Mouse (Mus musculus): ENCODE results near the gene Hcn3. TPM values are rescaled to one million over a fixed set of nuclear protein-coding genes. Genes with fewer than 3 reads are reported as not detected.

Hcn3 gene
- polyA plus RNA-seq, 1 experiment from 2014 or later = 29.9 TPM

DNA sequence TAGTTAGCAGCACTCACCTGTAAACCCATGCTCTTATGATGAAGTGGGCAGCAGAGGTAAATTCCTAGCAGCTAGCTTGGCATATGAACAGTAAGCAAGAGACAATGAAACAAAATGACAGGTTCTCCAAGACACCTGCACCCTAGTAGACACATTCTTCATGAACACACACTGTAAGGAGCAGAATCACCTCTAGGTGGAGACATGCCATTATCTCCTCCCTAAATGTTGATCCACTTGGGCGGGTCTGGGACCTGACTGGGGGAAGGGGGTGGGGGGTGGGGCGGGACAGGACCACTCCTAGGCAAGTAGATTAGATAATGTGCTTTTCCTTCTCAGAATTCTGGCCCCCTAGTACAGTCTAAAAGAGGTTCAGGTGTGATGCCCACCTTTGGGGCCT, 44.5 kb downstream of the Hcn3 start:
- no peaks in the 10 kb centered on the region for H3K4me1 ChIP-seq (replicated peaks; ENCODE audit: control insufficient read depth, insufficient read depth, low read length)
- no peak for ATAC-seq (ENCODE audit: low FRiP score)
- no peak overlapping the region for H3K4me2 ChIP-seq (replicated peaks)
- no peaks in the 10 kb centered on the region for H3K36me3 ChIP-seq (replicated peaks; ENCODE audit: control insufficient read depth, insufficient read depth)
- DNase-seq (ENCODE audit: low spot score) = no peak
- H3K27me3 ChIP-seq (ENCODE audit: control insufficient read depth, insufficient read depth, low read length) = no peaks in the 10 kb centered on the region
- 22% methylated on average over 2 of the region's 2 CpGs for WGBS
- no peak overlapping the region for H3K27ac ChIP-seq
- no peak overlapping the region for H3K9ac ChIP-seq
- H3K9me3 ChIP-seq (ENCODE audit: control insufficient read depth, low read length) = no peaks in the 10 kb centered on the region
- H3K4me3 ChIP-seq (replicated peaks; ENCODE audit: low read length) = no peak overlapping the region

DNA sequence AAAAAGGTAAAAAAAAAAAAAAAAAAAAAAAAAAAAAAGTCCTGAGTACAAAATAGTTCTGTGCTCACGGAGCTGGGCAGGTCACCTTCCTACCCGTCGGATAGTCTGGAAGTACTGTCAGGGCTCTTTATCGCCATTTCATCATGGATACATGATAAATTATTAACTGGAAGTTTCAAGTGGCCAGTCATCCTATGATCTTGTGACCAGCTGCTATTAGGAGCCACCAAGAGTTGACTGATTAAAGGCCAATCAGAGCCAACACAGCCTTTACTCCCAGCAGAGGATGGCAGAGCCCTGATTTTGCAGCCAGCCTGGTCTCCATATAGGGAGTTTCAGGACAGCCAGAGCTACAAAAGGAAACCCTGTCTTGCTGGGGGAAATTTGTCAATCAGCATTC, 46.9 kb downstream of the Hcn3 start:
- DNase-seq (ENCODE audit: low spot score) (no peak), ATAC-seq (ENCODE audit: low FRiP score) (no peak)
- no peak overlapping the region for H3K27ac ChIP-seq
- no peaks in the 10 kb centered on the region for H3K9me3 ChIP-seq (ENCODE audit: control insufficient read depth, low read length)
- no peak overlapping the region for H3K9ac ChIP-seq
- 89% methylated on average over 4 of the region's 4 CpGs for WGBS
- H3K36me3 ChIP-seq (replicated peaks; ENCODE audit: control insufficient read depth, insufficient read depth) = no peaks in the 10 kb centered on the region
- H3K4me1 ChIP-seq (replicated peaks; ENCODE audit: control insufficient read depth, insufficient read depth, low read length) = no peaks in the 10 kb centered on the region
- H3K27me3 ChIP-seq (ENCODE audit: control insufficient read depth, insufficient read depth, low read length) = no peaks in the 10 kb centered on the region
- H3K4me2 ChIP-seq (replicated peaks) = no peak overlapping the region
- H3K4me3 ChIP-seq (replicated peaks; ENCODE audit: low read length) = no peak overlapping the region

DNA sequence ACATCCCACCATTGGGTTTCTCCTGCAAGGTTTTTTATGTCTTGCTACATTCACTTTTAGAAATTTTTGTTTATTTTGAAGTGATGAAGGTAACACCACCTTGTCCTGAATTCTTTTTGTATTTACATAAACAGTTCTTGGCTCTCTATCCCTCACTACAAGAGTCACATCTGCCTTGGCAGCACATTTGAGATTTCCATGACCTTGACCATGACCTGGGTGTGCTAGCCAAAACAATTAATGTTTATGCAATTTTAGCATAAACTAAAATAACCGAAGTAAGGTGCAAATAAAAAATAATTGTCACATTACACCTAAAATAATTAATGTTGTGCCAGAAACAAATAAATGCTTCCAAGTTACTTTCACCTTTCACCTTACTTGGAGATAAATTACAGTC, 51.9 kb downstream of the Hcn3 start:
- Histone ChIP-seq H3K9ac (no peak overlapping the region), H3K27ac (no peak overlapping the region), H3K9me3 (ENCODE audit: control insufficient read depth, low read length) (no peaks in the 10 kb centered on the region), H3K4me1 (replicated peaks; ENCODE audit: control insufficient read depth, insufficient read depth, low read length) (no peaks in the 10 kb centered on the region), H3K4me3 (replicated peaks; ENCODE audit: low read length) (no peak overlapping the region), H3K27me3 (ENCODE audit: control insufficient read depth, insufficient read depth, low read length) (no peaks in the 10 kb centered on the region), H3K4me2 (replicated peaks) (no peak overlapping the region), H3K36me3 (replicated peaks; ENCODE audit: control insufficient read depth, insufficient read depth) (no peaks in the 10 kb centered on the region)
- no peak for DNase-seq (ENCODE audit: low spot score)
- no peak for ATAC-seq (ENCODE audit: low FRiP score)
- 79% methylated on average over 1 of the region's 1 CpGs for WGBS

DNA sequence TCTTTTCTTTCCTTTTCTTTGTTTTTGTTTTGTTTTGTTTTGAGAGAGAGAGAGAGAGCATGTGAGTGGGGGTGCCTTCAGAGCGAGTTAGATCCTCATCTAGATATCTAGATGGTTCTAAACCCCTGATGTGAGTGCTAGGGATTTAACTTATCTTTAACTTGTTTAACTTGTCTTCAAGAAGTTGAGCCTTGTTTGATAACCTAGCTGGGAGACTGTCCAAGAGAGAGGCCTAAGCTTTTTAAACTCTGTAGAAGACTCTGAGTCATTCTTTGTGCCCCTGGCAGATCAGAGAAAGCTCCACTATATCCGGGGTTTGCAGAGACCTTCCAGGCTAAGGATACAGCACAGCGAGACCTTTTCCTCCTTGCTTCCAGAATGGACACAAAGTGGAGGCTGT, 52.5 kb downstream of the Hcn3 start:
- H3K36me3 ChIP-seq (replicated peaks; ENCODE audit: control insufficient read depth, insufficient read depth) = no peaks in the 10 kb centered on the region
- H3K4me3 ChIP-seq (replicated peaks; ENCODE audit: low read length) = no peak overlapping the region
- ATAC-seq (ENCODE audit: low FRiP score) (no peak), DNase-seq (ENCODE audit: low spot score) (no peak)
- no peaks in the 10 kb centered on the region; the same call in 1 of the 2 replicates for H3K4me1 ChIP-seq (replicated peaks; ENCODE audit: control insufficient read depth, insufficient read depth, low read length)
- H3K27me3 ChIP-seq (ENCODE audit: control insufficient read depth, insufficient read depth, low read length) = no peaks in the 10 kb centered on the region
- WGBS = 78% methylated on average over 3 of the region's 3 CpGs
- H3K27ac ChIP-seq = no peak overlapping the region
- H3K9ac ChIP-seq = no peak overlapping the region
- no peaks in the 10 kb centered on the region for H3K9me3 ChIP-seq (ENCODE audit: control insufficient read depth, low read length)
- H3K4me2 ChIP-seq (replicated peaks) = no peak overlapping the region

DNA sequence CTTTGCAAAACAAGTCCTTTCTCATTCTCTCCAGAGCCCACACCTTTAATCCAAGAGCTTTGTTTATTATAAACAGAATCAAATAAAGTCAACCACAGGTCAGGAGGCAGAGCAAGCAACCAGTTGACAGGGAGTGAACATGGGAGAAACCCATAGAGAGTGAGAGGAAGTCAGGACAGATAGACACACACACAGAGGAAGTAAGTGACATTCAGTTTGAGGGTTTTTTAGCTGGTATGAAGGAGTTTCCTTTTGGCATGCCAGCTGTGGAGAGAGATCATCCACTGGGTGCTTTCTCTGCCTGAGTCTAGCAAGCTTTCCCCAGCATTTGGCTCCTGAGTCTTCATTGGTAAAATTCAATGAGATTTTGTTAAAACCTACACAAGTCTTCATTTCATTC, 53.1 kb downstream of the Hcn3 start:
- no peaks in the 10 kb centered on the region; the same call in 1 of the 2 replicates for H3K4me1 ChIP-seq (replicated peaks; ENCODE audit: control insufficient read depth, insufficient read depth, low read length)
- ATAC-seq (ENCODE audit: low FRiP score) (no peak), DNase-seq (ENCODE audit: low spot score) (no peak)
- no peaks in the 10 kb centered on the region for H3K9me3 ChIP-seq (ENCODE audit: control insufficient read depth, low read length)
- H3K27ac ChIP-seq = no peak overlapping the region
- H3K4me3 ChIP-seq (replicated peaks; ENCODE audit: low read length) = no peak overlapping the region
- H3K9ac ChIP-seq = no peak overlapping the region
- H3K36me3 ChIP-seq (replicated peaks; ENCODE audit: control insufficient read depth, insufficient read depth) = no peaks in the 10 kb centered on the region
- H3K27me3 ChIP-seq (ENCODE audit: control insufficient read depth, insufficient read depth, low read length) = no peaks in the 10 kb centered on the region
- no peak overlapping the region for H3K4me2 ChIP-seq (replicated peaks)

DNA sequence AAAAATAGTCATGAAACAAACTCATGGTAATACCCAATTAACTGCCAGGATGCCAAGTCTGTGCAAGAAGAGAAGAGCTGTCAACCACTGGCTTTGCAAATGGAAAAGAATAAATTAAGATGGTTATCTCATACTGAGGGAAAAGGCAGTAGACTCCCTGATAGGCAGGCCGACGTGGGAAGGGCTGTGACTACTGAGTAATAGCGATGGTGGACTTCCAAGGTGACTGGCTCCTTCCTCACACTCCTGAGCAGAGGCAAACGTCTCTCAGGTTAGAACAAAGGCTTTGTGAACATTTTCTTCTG, 56.8 kb downstream of the Hcn3 start:
- peaks cover 16% of the 10 kb centered on the region for H3K4me1 ChIP-seq (replicated peaks; ENCODE audit: control insufficient read depth, insufficient read depth, low read length)
- DNase-seq (ENCODE audit: low spot score) (no peak), ATAC-seq (ENCODE audit: low FRiP score) (no peak)
- H3K4me2 ChIP-seq (replicated peaks) = no peak overlapping the region
- H3K36me3 ChIP-seq (replicated peaks; ENCODE audit: control insufficient read depth, insufficient read depth) = peaks cover 21% of the 10 kb centered on the region
- H3K4me3 ChIP-seq (replicated peaks; ENCODE audit: low read length) = no peak overlapping the region
- no peaks in the 10 kb centered on the region for H3K27me3 ChIP-seq (ENCODE audit: control insufficient read depth, insufficient read depth, low read length)
- WGBS = 69% methylated on average over 4 of the region's 4 CpGs
- H3K9me3 ChIP-seq (ENCODE audit: control insufficient read depth, low read length) = no peaks in the 10 kb centered on the region
- no peak overlapping the region for H3K27ac ChIP-seq
- H3K9ac ChIP-seq = no peak overlapping the region

DNA sequence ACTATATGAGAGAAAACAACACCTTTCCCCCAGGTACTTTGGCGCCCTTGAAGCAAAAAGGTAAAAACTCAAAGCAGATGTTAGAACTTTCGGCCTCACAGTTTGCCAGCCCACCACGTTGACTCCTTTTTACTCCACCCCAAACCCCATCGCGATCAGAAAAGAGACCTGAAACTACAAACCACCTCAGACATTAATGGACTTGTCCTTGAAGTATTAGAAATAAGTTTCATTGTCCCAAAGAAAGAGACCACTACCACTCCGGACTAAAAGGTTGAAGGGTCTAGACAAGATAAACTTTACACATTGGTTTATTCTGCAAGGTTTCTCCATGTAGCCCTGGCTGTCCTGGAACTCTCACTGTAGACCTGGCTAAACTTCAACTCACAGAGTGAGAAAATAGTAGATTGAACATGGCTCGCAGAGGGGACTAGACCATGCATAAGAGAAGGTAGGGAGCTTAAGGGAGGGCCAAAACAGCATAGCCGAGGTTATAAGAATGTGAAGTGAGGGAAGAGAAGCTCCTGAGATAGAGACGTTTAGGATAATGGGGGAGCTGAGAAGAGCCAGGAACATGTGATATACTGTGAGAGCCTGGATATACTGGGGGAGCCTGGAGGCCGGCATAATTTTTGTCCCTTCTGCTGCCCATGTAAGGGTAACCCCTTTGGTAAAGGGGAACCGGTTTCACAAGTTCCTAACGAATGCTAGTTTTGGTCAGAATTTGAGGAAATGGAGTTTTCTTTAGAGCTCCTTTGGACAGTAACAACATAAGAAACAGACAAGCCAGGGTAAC, 57.3 kb downstream of the Hcn3 start:
- ATAC-seq (ENCODE audit: low FRiP score) (no peak), DNase-seq (ENCODE audit: low spot score) (no peak)

DNA sequence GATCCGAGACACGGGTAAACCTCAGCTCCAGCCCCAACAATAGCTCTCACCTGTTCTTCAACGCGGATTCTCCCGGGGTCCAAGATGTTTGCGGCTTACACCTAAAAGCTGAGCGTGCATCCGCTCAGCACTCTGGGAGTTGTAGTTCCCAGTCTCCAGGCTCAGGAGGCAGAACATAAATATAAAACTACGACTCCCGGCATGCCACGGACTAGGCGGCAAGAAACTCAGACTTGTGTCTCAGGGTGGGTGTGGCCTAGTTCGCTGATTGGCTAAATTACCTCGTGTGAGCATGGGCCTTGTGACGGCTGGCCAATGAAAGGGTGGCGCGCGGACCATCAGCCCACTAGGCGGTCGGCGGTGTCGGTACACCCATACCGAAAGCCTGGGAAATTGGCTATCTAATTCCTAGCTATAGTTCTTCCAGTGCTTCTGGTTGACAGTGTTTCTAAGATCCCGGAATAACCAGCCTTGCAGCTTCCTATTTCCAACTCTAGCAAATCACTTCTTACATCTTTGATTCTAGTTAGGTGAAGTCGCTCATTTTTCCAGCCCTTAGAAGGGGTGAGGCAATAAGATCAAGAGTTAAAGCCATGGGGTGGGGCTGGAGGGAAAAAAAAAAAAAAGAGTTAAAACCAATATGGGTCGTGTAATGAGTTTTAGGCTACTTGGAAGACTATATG, 58.0 kb downstream of the Hcn3 start, which contains the start of gene Fdps:
Gene Fdps (minus strand): TSS at position 148 of the 683 bp plus-strand sequence.
- Histone ChIP-seq H3K27me3 (ENCODE audit: control insufficient read depth, insufficient read depth, low read length) (no peaks in the 10 kb centered on the region), H3K36me3 (replicated peaks; ENCODE audit: control insufficient read depth, insufficient read depth) (peaks cover 34% of the 10 kb centered on the region), H3K9me3 (ENCODE audit: control insufficient read depth, low read length) (no peaks in the 10 kb centered on the region), H3K27ac (peak within 1 kb of the TSS; percentile 86), H3K4me1 (replicated peaks; ENCODE audit: control insufficient read depth, insufficient read depth, low read length) (peaks cover 16% of the 10 kb centered on the region), H3K4me2 (replicated peaks) (peak within 1 kb of the TSS; percentile 80), H3K9ac (peak within 1 kb of the TSS; percentile 65), H3K4me3 (replicated peaks; ENCODE audit: low read length) (peak within 1 kb of the TSS; percentile 65)
- ATAC-seq (ENCODE audit: low FRiP score) = peak; percentile 99
- peak; percentile 97 for DNase-seq (ENCODE audit: low spot score)
- WGBS = under 1% methylated on average over 26 of the region's 26 CpGs

More for the DNA sequence above, 57.3 kb downstream of the Hcn3 start:
- Histone ChIP-seq H3K9me3 (ENCODE audit: control insufficient read depth, low read length) (no peaks in the 10 kb centered on the region), H3K4me3 (replicated peaks; ENCODE audit: low read length) (peak overlapping the region; percentile 65), H3K4me2 (replicated peaks) (peak overlapping the region; percentile 60), H3K9ac (peak overlapping the region; percentile 51), H3K36me3 (replicated peaks; ENCODE audit: control insufficient read depth, insufficient read depth) (peaks cover 26% of the 10 kb centered on the region), H3K4me1 (replicated peaks; ENCODE audit: control insufficient read depth, insufficient read depth, low read length) (peaks cover 16% of the 10 kb centered on the region), H3K27me3 (ENCODE audit: control insufficient read depth, insufficient read depth, low read length) (no peaks in the 10 kb centered on the region), H3K27ac (peak overlapping the region; percentile 86)
- WGBS = 67% methylated on average over 12 of the region's 12 CpGs

DNA sequence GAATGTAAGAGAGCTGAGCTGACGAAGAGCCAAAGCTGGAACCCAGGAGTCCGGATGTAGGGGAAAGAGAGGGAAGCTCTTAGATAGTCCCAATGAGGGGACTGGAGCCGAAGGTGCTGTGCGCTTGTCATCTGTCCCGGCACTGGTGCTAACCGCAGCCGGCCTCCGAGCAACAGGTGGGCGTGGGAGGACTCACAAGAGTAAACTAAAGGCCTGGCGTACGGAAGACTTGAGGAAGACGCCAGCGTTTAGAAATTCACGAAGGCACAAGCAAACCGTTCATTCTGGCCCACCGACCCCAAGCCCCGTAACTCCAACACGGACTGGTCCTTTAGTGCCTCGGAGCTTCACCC, 58.6 kb downstream of the Hcn3 start:
- WGBS = 0% methylated on average over 19 of the region's 19 CpGs
- DNase-seq (ENCODE audit: low spot score) (no peak), ATAC-seq (ENCODE audit: low FRiP score) (peak; percentile 36; the same call in 1 of the 2 replicates)
- Histone ChIP-seq H3K4me3 (replicated peaks; ENCODE audit: low read length) (peak overlapping the region; percentile 65), H3K36me3 (replicated peaks; ENCODE audit: control insufficient read depth, insufficient read depth) (peaks cover 39% of the 10 kb centered on the region), H3K9me3 (ENCODE audit: control insufficient read depth, low read length) (no peaks in the 10 kb centered on the region), H3K4me1 (replicated peaks; ENCODE audit: control insufficient read depth, insufficient read depth, low read length) (peaks cover 16% of the 10 kb centered on the region), H3K27ac (peak overlapping the region; percentile 80), H3K9ac (peak overlapping the region; percentile 65), H3K27me3 (ENCODE audit: control insufficient read depth, insufficient read depth, low read length) (no peaks in the 10 kb centered on the region), H3K4me2 (replicated peaks) (peak overlapping the region; percentile 80)

Measured in hindbrain, embryonic 14.5 days (tissue).